Mouse (Mus musculus) thymus, postnatal 36 days (tissue): Measurements from ENCODE around the gene Fam149b.
A peak's percentile ranks its signal among the peaks of the same experiment; 100 is the strongest.
"Not testable (repeated sequence)": the region's sequence is repeated elsewhere in the genome, so short reads cannot be mapped to it uniquely, and the experiment has no call there.

Experiments
- DNase-seq, 2 experiments: peaks; one replicate each; pipeline ENCODE4 v3.0.0; 2022; ENCODE audit warnings: mixed read lengths in 2 of 2

The Fam149b gene

GRCm38 (mm10) chr14:20347991-20348541 is at the start of gene Fam149b, which contains the start of gene Ecd:
Gene Fam149b (plus strand): TSS chr14:20348162.
Gene Ecd (minus strand): TSS chr14:20348121.
- peak; percentile 88 to 91 for DNase-seq

GRCm38 (mm10) chr14:20305085-20305484 is 42.9 kb upstream of the Fam149b start:
- not testable (repeated sequence) for DNase-seq

DNA sequence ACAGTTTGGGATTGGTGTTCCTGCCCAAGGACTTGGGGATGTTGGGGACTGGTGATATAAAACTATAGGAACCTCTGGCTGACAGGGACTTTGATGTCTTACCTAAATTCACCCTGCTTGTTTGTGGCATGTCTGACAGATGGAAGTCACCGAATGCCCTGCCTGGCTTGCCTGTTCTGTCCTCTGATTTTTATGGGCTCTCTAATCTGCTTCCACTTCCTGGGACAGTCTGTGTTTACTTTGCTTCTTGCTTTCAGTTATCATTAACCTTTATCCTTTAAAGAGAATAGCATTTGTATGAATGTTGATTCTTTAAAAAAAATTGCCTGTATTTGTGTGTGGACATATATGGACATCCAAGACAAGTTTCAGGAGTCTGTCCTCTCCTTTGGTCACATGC is 32.8 kb upstream of the Fam149b start:
- no peak for DNase-seq

DNA sequence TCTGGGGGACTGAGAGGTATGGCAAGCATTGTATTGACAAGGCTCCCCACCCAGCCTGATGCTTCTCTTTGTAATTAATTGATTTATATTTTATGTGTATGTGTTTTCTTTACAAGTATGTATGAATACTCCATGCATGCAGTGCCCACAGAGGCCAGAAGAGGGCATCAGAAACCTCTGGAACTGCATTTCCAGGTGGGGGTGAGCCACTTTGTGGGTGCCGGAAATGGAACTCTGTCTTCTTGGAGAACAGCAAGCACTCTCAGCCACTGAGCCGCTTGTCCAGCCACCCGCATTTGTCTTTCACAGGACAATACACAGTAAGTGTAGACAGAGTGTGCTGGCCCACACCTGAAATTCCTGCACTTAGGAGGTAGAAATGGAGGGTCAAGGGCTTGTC is 28.5 kb upstream of the Fam149b start:
- DNase-seq = peak; percentile 48 to 49

DNA sequence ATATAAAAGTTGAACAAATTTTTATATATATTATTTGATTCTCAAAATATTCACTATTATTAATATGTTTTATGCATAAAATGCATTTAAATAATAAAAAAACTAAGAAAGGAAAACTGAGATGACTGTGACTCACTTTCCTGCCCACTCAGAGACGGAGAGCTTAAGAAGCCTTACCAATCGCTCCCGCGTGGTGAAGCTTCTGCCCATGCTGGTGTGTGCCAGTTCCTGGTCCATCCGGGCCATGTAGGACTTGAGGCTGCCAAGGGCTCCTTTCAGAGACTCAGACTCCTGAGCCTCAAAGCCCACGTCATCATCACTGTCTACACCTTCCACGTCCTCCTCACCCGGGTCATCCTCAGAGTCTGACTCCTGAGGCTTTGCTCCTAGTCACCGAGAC is 23.8 kb upstream of the Fam149b start:
- DNase-seq = no peak

DNA sequence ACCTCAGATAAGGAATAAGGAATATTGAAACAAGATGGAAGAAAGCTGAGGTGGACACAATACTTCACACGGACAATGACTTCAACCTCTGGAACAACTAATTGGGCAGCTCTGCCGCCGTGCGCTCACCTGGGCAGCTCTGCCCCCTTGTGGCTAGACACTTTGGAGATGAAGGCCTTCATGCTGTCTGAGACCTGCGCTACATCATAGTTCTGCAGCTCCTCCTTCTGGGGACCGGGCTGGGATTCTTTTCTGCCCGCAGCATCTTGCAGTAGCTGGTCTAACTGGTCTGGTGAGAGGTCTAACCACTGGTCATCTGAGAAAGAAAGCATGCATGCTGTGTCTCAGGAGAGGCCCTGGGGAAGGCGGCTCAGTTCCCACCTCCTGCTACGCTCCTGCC is 19.5 kb upstream of the Fam149b start:
- DNase-seq = peak; percentile 6 to 22

GRCm38 (mm10) chr14:20331316-20331715 is 16.6 kb upstream of the Fam149b start:
- DNase-seq = no peak

GRCm38 (mm10) chr14:20339415-20339814 is 8.5 kb upstream of the Fam149b start:
- no peak for DNase-seq

- peak; percentile 10 to 23 for DNase-seq
Observed at GRCm38 (mm10) chr14:20340149-20340548, 7.8 kb upstream of the Fam149b start.

- DNase-seq = no peak
Observed at GRCm38 (mm10) chr14:20340866-20341265, 7.1 kb upstream of the Fam149b start.

- no peak for DNase-seq
Observed at GRCm38 (mm10) chr14:20345885-20346284, 2.1 kb upstream of the Fam149b start.

GRCm38 (mm10) chr14:20347441-20347990 is 446 bp upstream of the Fam149b start:
- DNase-seq = no peak

DNA sequence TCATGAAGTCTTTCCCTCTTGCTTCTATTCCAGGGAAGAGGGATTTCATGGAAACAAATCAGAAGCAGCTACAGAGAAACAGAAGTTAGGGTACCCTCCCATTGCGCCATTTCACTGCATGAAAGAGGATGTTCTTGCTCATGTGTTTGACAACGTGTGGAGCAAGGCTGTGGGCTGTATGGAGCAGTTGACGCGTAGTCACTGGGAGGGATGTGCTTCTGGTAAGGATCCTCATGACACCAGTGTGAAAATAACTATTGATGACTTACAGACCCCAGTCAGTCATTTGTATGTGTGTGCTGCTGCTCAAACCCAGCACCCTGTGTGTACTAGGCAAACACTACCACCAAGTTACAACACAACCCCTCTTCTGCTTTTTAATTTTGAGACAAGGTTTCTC is 15.3 kb downstream of the Fam149b start:
- no peak for DNase-seq

DNA sequence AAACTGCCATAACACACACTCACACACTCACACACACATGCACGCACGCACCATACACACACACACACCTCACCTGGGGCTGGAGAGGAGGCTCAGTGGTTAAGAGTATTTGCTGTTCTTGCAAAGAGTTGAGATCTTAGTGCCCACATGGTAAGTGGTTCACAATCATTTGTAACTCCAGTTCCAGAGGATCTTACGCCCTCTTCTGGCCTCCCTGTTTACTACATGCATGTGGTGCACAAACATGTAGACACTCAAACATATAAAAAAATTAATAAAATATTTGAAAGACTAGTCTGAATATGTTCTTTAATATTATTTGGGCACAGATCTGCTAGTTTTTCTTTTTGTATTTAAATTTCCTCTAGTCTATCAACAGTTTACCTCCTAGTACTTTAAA is 20.3 kb downstream of the Fam149b start:
- no peak for DNase-seq

- no peak for DNase-seq
Observed at GRCm38 (mm10) chr14:20370798-20371197, 22.8 kb downstream of the Fam149b start.

- DNase-seq = no peak
Observed at GRCm38 (mm10) chr14:20371854-20372253, 23.9 kb downstream of the Fam149b start.

GRCm38 (mm10) chr14:20377112-20377521 is 29.2 kb downstream of the Fam149b start:
- no peak for DNase-seq

- peak; percentile 62 to 63 for DNase-seq
Observed at GRCm38 (mm10) chr14:20378313-20379061, 30.5 kb downstream of the Fam149b start.

DNA sequence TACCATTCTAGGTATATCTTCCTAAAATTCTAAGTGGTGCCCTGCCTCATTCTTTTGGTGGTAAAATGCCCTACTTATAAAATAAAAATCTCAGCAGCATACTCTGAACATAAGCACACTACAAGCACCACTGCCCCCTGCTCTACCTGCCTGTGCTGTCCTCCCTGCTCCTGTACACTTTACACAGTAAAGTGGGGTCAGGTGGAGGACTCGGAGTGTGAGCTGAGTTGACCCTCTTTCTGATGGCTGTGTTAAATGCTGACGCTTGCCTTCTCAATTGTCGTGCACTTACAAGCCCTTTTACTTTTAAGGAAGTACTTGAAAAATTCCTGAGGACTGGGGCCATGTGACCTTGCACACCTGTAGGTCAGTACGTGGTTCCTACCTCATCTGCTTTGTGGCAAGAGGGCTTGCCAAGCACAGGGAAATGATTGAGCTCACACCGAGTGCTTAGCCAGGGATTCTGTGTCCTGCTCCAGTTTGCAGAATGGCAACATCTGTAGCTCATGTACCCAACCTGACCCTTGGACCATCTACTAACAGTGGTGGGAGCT is 31.2 kb downstream of the Fam149b start:
- no peak for DNase-seq

- DNase-seq = peak in 1 of 2 experiments; percentile 5
Observed at GRCm38 (mm10) chr14:20379753-20380430, 31.9 kb downstream of the Fam149b start.

DNA sequence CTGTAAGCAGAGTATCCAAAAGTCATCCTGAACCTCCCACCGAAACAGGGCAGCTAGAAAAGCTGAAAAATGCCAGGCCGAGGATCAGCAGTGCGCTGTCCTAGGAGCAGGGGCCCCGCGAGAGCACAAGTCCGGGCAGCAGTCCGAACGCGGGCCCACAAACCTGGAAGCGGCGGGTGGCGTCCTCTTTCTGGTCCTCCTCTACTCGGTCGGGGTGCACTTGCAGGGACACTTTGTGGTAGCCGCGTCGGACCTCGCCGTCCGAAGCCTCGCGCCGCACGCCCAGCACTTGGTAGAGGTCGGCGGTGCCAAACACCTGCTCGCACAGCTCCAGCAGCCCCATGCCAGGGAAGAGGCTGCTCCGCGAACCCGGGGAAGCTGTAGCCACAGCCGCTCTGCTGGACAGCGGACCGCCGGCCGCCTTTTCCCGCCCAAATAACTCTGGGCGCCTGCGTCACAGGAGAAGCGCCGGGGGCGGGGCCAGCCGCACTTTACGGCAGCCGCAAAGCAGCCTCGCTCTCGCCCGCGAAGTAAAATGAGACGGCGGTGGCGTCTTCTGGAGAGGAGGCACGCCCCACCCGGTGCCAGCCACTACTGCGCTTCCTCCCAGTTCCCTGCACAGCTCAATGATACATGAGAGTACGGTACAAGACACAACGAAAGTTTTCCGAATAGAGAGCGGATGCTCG is 40.6 kb downstream of the Fam149b start, which contains the start of gene Dnajc9:
TSS of gene Dnajc9 (minus strand) at position 470 of the 689 bp plus-strand sequence.
- DNase-seq = peak; percentile 94 to 95

GRCm38 (mm10) chr14:20389446-20390079 is 41.6 kb downstream of the Fam149b start:
- DNase-seq = no peak
